Mouse (Mus musculus): ENCODE results near the gene Ces1d. TPM values are rescaled to one million over a fixed set of nuclear protein-coding genes. Genes with fewer than 3 reads are reported as not detected.
"Not testable (repeated sequence)": the region's sequence is repeated elsewhere in the genome, so short reads cannot be mapped to it uniquely, and the experiment has no call there.

Gene Ces1d
- total RNA-seq (2021): 100 to 1,000 TPM; 229 to 343 TPM
- long read RNA-seq, experiment 1, transcript Ces1d-201 (14 exons, 2,004 nt): major isoform, 254 of 280 reads
- long read RNA-seq, experiment 1, partial matches to known transcripts: 13 of 280 reads
- long read RNA-seq, experiment 1, other reads (novel, unspliced or antisense): 13 of 280 reads
- long read RNA-seq, experiment 2, transcript Ces1d-201 (14 exons, 2,004 nt): major isoform, 156 of 178 reads
- long read RNA-seq, experiment 2, partial matches to known transcripts: 11 of 178 reads
- long read RNA-seq, experiment 2, other reads (novel, unspliced or antisense): 8 of 178 reads

GRCm38 (mm10) chr8:93197685-93198525 lies at the start of gene Ces1d:
Gene Ces1d (minus strand): TSS chr8:93197838.
- DNase-seq: peak; percentile 76 to 88

DNA sequence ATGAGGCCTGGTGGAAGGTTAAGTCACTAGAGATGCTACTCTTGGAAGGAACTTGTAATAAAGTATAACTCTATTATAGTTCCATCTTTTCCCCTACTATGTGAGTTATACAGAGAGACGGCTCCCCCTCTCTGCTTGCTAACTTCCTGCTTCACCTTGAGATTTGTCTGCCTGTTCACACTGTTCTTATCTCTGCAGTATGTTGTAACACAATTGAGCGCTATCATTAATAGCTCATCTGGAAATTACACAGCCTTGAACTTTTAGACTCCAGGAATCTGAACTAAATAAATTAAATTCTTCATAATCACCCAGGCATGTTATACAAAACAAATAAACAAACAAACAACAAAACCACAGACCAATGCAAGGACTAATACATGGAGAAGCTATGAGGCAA lies 48.4 kb upstream of the Ces1d start:
- DNase-seq: no peak

GRCm38 (mm10) chr8:93239884-93240283 lies 42.2 kb upstream of the Ces1d start:
- DNase-seq: no peak

DNA sequence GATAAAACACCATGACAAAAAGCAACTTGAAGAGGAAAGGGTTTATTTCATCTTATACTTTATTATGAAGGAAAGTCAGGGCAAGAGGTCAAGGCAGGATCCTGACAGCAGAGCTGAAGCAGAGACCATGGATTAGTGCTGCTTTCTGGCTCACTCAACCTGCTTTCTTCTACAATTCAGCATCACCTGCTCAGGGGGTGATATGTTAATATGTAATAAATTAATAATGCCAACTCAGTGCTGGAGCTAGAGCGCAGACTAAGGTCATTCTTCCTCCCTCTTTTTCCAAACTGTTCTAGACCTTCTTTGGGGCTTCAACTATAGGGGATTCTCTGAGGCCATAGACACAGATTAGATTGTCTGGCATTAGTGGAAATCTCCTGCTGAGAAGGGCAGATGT lies 38.0 kb upstream of the Ces1d start:
- no peak for DNase-seq

DNA sequence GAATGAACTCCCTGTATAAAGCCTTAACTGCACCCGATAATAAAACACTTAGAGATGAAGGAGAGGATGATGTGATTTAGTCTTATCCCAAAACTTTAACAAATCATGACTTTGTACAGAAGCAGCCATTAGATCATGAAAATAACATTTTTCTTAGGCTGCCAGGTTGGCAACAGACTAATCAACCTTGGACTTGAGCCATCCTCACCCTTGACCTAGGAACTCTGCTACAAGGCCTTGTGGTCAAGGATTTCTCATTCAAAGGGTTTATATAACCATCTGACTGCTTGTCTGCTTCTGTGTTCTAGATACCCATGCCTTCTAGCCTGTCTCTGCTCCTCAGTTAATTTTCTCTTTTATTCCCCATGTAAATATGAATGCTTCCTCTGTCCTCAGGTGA lies 37.1 kb upstream of the Ces1d start:
- no peak for DNase-seq

GRCm38 (mm10) chr8:93234068-93234467 lies 36.4 kb upstream of the Ces1d start:
- no peak for DNase-seq

DNA sequence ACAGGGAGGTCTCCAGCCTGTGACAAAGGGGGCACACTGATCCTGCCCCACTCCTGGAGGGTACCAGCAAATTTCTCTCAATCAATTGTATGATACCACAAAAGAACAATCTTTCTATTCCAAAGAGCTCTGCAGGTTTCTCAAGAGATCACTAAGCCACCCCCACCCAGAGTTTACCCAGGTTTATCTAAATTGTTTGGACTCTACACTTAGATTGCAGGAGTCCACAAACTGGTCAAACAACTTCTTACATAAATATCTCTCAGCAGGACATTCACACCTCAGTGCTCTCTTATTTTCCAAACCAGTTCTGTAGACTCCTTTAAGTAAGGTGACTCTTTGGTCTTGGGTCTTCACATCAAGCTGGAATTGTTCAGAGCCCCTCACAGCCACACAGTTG lies 31.8 kb upstream of the Ces1d start, which contains the start of gene Ces1e:
Ces1e (minus strand) TSS at position 174 of the 400 bp plus-strand sequence.
- no peak for DNase-seq

DNA sequence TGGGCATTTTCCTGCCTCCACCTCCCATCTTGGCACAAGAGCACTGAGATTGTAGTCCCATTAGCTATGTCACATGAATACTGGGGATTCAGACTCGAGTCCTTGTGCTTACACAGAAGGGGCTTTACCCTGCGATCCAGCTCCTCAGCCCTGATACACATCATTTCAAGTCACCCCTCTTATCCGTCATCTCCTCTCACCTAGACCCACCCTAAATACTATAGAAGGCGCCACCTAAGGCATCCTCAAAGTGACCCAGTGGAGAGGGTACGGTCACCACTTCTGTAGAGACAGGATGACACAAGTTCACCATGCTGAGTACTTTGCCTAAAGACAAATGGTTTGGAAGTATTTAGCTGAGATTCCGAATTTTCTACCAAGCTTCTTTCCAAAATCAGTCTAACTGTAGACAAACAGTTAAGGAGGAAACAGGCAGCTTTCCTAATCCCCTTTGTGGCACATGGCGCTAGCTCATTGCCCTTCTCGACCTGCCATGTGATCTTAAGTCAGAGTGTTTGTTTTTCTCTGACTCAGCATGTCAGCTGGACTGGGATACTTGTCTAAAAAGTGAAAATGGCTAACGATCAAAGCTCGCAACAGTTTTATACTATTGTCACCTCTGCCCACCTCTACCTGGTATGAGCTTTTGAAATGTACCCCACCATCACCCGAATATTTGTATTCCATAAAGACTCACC lies 31.2 kb upstream of the Ces1d start:
- no peak for DNase-seq

DNA sequence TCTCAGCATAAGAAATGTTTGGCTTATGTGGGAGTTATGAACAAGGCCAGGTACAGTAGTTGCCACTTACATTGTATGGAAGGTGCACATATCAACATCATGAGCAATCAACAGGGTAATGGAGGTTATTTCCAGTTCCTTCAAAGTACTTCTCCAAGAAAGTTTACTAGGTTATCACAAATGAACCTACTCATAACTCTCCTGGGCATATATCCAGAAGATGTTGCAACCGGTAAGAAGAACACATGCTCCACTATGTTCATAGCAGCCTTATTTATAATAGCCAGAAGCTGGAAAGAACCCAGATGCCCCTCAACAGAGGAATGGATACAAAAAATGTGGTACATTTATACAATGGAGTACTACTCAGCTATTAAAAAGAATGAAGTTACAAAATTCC lies 28.8 kb upstream of the Ces1d start:
- DNase-seq: not testable (repeated sequence)

DNA sequence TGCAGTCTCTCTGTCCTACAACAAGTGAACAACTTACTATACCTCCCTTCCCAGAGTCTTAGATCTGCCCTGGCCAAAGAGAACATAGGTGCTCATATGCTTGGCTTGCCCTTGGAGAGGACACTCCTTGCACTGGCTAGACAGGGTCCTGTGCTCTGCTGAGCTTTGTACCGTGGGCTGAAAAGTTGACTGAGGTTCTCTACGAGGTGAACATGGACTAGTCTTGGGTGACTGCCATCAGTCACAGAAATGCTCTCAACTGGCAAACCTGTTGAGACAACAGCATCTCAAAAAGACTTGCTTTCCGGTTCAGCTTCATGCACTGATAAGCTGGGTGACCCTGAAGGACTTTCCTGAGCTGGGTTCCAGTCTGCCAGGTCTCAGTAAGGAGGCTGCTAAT lies 24.3 kb upstream of the Ces1d start:
- DNase-seq: no peak

- peak in 1 of 2 experiments; percentile 34 for DNase-seq
Observed at GRCm38 (mm10) chr8:93217867-93218266, 20.2 kb upstream of the Ces1d start.

DNA sequence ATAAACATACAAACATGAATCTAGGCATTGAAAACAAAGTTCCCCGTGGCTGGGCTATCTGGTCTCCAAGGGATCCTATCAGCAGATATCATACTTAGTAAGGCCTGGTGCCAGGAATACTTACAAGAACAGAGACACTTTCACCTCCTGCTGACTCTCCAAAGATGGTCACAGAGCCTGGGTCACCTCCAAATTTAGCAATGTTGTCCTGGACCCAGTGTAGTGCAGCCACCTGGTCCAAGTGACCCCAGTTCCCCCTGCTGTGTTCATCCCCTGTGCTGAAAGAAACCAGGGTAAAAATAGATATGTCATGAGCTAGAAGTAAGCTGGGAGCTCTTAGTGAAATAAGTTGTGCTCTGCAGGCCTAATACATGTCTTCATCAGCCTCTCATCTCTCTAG lies 19.7 kb upstream of the Ces1d start:
- peak; percentile 68 to 87 for DNase-seq

DNA sequence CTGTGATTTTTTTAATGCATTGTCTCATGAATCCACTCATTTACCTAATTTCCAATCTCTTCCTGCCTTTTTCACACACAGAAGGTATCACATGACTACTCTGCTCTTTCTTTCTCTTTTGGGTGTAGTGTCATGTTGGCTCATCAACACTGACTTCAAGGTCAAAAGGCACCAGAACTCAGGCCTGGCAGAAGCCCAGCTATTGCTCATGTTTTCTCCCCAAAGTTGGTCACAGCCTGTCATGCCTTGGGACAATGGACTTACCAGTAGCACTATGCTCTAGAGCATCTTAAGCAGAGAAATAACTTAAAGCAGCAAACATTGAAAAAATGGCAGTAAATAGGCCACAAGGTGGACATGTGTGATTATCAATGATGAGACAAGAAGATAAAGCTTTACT lies 13.5 kb upstream of the Ces1d start:
- DNase-seq: no peak

DNA sequence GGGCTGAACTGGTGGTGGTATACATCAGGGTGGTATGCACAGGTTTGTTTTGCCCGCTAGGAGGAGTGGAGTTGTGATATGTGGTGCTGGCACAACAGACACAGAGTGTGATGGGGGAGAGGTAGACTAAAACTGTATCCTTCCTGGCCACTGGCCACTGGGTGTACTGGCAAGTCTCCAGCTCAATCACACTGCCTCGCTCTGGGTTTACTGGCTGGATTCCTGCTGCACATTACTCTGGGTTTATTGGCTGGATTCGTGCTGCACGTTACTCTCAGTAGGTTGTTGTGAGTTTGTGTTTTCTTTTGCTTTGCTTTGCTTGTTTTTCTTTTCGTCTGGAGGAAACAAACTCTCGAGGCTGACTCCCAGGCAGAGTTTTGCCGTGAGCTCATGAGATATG lies 1.5 kb upstream of the Ces1d start:
- DNase-seq: peak; percentile 46 to 57

DNA sequence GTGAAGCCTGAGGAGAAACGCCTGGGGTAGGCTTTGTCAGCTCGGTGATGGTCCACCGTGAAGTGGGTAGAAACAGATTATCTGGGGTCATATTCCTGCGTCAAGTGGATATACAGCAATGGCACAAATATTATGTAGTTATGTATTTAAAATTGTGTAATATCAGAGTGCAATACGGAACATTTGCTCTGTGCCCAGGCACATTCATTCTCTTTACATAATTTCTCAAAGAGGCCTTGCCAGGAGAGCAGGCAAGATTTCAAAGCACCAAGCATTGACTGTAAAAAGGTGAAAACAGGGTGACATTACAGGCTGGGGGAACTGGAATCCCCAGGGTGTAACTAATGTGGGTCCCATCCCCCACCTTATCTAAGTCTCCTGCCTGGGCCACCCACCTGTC lies 1.2 kb downstream of the Ces1d start:
- DNase-seq: no peak

DNA sequence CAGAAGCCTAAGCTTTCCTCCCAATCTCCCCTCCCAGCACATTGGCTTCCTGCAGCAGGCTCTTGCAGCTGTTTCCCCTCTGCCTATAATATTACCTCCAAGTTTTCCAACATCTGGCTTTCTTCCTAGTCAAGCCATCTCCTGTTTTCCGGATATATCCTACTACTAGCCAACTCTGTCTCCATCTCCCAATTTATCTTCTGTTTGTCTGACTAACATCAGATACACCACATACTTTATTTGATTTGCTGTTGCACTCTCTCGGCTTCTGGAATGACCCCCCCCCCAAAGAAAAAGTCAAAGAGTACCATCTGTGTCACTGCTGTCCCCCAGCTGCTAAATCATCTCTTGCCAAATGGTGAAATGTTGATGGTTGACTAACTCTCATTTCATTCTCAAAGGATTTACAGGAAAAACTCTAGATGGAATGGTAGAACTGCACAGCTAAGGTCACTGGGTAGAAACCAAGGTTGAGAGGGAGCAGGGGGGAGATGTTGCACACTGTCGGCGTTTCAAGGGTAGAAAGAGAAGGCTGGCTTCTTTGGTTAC lies 17.0 kb downstream of the Ces1d start:
- DNase-seq: peak; percentile 51 to 72

GRCm38 (mm10) chr8:93176593-93176992 lies 21.0 kb downstream of the Ces1d start:
- DNase-seq: no peak

DNA sequence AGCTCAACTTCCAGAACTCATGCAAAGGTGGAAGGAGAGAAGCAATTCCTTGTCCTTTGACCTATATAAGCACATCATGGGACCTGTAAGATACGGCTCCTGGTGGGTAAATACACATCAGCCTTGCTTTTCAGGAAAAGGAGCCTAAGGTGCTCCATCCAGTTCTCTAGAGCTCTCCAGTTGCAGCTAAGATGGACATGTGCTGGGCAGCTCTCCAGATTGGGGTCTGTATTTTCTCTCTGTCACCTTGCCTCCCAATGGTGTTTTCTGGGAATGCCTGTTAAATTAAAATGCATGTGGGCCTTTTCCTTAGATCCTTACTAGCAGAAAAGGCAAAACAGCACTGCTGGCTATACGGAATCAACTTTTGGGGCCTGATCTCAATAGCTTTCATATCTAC lies 23.1 kb downstream of the Ces1d start:
- no peak for DNase-seq

DNA sequence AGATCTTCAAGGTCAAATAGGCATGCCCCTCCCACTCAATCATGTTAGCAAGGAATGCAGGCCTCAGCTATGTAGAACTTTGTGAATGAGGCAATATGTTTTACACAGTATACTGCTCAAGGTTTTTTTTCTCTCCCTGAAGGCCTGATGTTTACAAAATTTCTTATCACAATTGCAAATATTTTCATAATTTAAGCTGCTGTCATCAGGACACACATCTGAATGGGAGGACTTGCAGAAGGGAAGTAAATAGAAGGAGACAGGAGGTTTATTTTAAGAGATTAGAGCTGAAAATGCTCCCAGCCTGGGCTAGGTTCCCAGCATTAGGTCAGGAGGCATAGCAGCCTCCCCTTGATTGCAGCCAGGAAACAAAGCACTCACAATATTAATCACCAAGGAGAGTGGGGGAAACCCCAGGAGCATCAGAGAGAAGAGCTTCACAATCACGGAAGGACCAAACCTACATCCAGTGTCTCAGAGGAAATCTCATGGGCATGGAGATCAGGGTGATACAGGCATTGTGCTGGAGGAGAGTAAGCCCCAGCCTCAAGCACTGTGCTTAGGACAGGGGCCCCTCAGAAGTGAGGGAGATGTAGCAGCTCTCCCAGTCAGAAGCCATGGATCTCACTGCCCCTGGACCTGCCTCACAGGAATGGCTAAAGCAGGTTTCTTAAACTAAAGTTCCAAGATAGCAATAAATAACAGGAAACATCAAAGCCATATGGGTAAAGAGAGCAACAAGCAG lies 25.6 kb downstream of the Ces1d start:
- DNase-seq: peak; percentile 83 to 88

DNA sequence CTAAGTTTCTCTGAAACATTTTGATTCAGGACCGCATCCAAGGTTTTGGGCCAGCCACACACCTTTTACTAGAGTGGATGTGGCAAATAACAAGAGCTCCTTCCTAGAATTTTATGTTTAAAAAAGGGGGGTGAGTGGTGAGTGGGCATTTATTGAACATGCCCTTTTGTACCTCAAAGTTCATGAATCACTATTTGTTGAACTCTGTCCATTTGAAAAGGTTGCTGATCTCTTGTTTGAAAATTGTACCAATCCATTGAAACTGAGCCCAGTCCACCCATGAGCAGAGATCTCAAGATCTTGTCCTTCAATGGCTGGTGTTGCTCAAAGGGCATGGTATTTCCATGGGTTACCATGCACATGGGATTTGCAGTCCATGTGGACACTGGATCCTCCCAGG lies 34.3 kb downstream of the Ces1d start:
- no peak for DNase-seq

- DNase-seq: peak in 1 of 2 experiments; percentile 17
Observed at GRCm38 (mm10) chr8:93151401-93151800, 46.2 kb downstream of the Ces1d start.

DNA sequence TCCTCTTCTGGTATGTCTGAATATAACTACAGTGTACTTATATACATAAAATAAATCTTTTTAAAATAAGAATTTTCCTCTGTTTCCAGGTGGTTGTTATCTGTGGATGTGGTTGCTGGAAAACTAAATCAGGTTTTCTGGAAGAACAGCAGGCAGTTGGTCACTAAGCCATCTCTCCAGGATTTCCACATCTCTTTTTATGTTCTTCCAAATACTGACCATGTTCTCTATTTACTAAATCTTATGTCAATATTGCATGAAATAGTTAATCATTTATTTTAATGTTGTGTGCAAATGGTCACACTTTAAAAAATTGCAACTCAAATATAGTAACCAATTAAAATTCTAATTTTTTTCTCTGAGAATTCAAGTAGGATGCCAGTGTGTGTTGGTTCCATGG lies 50.3 kb downstream of the Ces1d start:
- no peak for DNase-seq

Data from heart, adult 18-20 months (tissue).